Mouse (Mus musculus) cerebellum, adult 18-20 months (tissue): ENCODE results near the gene B4galt4.
"Not testable (repeated sequence)": the region's sequence is repeated elsewhere in the genome, so short reads cannot be mapped to it uniquely, and the experiment has no call there.

Source experiments
- DNase-seq, 2 experiments: peaks; one replicate each; pipeline ENCODE4 v3.0.0; 2021

The B4galt4 gene

DNA sequence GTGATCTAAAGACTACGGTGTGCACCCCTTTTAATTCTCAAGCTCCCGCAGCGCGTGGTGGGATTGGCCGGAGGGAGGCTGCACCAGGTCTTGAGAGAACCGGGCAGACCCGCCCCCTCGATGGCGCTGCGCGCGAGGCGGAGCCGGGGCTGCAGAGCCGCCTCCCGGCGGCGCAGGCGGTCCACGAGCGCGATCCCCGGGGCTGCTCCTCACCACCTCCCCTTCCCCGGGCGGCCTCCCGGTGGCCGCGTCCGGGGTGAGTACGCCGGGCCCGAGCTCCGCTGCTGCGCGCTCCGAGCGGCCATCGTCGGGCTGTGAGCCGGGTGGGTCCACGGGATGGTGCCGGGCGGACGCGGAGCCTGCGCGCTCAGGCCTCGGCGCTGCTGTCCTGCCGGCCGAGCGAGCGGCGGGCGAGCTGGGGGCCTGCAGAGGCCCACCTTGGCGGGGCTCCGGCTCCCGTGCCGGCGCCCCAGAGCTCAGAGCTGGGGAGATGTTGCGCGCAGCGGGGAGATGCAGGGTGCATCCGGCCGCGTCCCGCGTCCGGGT is at the start of gene B4galt4:
TSS of gene B4galt4 (plus strand) at position 152 of the 546 bp plus-strand sequence.
- peak; percentile 76 to 80 for DNase-seq

DNA sequence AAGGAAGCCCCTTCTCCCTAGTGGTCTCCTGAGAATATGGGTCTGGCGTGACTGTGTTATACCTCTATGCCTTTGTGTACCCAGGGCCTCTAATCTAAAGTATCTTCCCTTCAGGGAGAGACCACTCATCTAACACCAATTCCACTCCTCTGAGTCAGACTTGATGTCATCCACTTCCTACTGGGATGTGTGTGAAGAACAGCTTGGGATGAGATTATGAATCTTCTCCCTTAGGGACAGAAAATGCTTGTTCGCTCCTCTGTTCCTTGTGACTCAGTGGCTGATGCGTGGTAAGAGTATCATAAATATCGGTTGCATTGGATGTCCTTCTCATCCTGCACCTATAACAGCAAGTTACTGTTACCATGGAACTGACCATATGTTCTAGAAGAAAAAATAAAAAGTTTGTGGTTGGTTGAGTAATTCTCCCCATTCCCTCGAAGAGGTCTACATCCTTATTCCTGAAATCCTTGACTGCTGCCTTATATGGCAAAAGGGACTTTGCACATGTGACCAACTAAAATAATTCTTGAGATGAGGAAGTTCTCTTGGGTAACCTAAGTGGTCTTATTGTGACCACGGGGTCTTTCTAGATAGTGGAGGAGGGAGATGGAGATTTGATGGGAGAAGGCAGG is 47.0 kb upstream of the B4galt4 start:
- DNase-seq, result no peak

DNA sequence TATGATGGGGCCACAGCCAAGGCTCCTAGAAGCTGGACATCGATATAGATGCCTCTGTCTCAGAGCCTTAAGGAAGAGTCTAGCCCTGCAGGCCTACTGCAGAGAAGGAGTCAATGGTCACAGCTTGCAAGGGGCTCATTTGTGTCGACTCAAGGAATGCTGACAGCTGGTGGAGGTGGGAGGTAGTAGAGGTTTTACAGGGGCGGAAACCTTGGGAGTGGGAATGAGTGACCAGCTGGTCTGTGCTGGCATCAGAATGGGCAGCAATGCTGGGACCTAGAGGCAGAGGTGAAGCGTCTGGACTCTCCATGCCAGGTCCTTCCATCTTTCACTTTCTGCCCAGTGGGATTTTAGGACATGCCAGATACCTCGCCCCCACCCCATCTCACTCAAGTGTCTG is 46.5 kb upstream of the B4galt4 start:
- DNase-seq, result no peak

DNA sequence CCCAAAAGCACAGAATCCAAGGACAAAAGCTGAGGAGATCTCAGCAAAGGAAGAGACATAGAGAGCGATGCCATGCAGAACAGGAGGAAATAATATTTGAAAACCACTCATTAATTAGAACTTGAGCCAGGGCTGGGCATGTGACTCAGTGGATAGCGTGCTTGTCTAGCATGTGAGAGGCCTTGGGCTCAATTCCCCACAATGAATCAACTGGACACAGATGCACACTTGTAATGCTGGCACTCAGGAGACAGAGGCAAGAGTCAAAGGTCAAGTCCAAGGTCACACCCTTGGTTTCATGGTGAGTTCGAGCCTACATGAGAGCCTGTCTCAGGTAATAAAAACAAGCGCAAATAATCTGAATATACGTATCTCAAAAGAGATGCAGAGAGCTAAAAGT is 44.5 kb upstream of the B4galt4 start:
- no peak for DNase-seq

DNA sequence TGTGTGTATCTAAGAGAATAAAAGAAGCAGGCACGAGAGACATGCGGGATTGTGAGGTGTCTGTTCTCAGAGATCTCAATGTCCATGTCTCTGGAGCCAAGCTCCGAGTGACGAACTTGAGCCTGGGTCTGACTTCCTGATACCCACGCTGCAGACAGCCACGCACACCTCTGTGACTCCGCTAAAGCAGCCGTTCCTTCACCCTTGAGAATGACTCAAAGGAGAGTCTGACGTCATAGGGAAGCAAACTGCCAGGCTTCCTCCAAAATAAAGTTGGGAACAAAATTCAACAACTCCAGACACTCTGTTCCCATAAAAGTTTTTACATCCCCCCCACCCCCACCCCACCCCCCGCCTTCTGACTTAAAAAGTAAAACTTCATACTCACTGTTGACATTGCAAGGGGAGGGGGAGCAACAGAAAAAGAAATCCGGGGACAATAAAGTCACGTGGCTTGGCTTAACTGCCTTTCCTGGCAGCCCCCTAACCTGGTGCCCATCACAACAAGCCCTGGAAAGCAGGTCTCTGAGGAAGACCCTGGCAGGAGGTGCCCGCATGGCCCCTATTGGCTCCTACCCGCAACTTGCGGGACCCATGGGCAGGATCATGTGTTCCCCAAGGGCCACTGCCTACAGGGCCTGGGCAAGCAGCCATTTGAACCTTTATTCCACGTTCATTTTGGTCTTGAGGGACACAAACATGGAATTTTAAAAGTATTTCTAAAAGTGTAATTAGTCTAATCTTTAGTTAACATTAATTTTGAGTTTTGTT is 41.5 kb upstream of the B4galt4 start:
- no peak for DNase-seq

DNA sequence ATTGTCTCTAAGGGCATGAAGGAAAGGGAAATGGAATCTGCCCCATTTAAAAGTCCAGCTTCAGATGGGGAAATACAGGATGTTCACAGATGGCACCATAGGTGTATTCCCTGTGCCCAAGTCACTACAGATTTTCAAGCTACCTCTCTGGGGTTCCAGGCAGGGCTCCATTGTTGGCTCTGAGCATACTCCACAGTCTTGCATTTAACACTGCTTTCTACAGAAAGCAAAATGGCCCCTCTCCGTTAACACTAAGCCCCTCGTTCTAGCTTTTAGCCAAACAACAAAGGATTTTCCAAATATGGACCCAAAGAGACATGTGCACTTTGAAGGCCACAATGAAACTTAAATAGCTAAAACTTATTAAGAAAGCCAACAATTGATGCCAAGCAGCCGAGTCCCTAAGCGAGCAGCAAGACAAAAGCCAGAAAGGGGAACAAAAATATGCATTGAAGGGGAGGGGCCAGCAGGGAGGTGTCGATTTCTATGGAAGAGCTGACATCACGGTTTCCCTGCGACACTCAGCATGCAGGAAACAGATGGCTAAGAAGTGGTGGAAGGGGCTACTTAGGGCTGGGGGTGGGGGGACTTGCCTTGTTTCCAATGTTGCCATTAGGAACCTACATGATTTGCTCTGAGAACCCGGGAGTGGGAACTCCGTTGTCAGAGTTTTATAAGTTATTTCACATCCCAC is 40.4 kb upstream of the B4galt4 start:
- DNase-seq, result no peak

DNA sequence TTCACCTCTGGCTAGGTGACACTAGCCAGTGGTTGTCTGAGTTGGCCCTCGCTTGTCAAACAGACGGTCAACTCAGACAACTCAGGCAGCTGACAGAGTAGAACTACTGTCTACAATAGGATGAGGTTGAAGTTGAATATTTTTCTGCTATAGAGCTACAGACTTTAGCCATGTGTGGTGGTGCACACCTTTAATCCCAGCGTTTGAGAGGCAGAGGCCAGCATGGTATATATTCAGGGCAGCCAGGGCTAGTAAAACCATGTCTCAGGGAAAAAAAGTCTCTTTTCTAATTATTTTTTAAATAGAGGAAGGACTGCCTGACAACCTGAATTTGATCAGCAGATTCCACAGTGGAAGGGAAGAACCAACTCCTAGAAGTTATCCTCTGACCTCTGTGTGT is 39.7 kb upstream of the B4galt4 start:
- no peak for DNase-seq

DNA sequence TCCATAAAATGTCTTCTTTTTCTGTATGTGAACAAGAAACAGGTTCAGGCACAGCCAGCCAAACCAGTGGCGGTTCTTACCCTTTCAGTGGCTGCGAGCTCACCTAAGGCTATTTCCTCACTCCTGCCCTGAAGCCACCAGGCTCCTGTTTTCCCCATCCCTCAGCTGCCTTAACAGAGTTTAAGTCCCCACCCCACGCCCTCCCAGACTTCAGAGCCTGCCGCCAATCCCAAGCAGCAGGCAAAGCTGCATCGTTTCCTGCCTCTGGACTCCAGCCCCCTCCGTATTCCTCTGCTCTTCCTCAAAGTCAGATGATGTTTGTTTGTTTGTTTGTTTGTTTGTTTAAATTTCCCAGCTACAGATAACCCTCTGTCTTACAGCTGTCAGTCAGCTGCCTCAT is 38.6 kb upstream of the B4galt4 start:
- no peak for DNase-seq

DNA sequence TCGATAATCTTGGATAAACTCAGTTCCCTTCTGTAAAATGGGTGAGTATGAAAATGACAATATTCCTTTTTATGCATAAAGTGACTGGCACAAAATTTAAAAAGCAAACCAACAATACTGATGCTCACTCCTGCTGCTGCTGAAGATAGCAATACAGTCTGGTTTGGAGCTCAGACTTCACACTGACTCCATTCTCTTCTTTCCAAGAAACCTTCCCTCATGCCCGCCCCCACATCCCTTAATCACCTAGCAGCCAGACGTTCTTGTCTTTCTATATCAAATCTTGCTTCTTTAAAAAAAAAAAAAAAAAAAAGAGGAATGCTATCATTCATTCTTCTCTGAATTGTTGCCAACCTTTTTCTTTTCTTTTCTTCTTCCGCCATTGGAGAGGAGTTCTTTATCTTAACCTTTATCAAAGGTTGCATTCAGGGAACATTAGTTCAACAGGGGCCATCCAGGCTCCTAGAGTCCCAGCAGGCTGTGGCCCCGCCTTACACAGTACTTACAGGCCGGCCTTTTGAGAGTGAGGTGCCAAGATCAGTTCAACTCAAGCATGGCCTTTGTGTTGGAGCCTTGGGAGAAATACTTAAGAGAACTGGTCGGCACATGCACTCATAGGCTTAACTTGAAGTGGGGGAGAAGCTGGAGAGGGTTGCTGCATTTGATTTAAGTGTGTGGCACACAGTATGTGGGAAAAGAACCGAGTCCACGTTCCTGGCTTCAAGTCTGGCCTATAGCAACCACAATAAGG is 36.4 kb upstream of the B4galt4 start:
- no peak for DNase-seq

DNA sequence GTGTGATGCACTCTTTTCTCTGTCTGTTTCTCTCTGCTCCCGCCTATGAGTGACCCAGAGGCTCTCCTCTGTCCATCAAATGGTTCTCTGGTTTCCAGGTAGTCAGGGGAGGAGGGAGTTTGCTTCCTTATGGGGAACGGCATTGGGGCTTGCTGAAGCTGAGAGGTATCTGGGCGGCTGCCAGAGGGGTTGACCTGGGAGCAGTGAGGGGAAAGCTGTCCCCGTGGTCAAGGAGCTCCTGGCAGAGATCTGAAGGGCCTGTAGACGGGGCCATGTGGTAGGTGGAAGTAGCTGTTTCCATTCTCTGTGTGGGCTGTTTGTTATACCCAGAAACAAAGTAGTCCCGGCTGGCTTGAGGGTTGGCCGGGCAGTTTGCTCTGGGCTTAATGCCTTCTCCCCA is 35.3 kb upstream of the B4galt4 start:
- DNase-seq, result no peak

DNA sequence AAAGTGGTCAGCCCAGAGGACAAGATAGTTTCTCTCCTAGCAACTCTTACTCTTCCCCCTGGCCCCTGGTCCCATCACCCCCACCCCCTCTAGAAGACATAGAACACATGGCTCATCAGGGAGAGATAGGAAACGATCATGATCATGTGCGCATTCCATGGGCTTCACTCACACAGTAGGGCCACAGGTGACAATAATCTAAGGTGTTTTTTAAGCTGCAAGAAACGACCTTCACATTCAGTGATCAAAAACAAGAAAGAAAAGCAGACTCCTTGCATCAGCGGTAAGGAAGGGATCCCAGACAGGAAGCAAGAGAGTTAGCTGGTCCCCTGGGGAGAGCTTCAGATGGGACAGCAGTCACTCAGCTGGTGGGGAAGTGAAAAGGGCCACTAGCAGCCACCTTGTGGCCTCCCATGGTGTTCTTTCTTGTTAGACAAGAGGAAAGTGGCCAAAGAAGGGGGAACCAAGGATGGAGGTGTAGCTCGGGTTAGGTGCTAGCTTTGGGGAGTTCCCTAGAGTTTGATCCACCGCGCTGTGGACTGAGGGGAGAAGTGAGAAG is 33.0 kb upstream of the B4galt4 start:
- no peak for DNase-seq

DNA sequence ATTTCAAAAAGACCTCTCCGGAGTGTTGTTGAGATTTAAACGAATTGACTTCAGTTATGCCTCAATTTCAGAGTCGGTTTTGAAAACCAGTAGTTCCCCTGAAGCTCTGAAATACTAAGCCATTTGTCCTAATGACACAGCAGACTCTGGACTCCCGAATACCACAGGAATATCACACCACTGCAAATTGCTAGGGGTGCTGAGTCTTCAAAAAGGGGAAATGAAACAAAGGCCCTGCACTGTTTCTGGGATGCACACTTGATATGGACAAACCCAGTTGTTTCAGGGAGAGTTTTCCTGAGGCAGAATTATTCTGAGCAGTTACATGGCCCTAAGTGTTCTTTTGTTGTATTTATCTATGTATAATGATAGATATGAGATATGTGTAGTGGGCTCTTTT is 30.8 kb upstream of the B4galt4 start:
- no peak for DNase-seq

DNA sequence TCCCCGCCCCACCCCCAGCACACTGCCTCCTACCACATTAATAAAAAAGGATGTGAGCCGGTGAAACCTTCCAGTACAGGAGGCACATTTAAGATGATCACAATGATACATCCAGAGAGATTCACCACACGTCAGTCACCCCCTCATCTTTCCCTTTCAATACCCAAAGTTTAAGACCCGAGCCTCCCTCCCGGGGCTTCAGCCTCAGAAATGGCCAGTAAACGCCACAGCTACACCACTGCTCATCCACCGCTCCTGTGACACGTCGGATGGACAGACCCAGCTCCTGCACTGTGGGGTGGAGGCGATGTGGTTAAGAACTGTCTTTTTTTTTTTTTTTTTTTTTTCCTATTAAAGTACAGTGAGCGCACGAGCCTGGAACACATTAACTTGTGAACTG is 30.0 kb upstream of the B4galt4 start:
- no peak for DNase-seq

DNA sequence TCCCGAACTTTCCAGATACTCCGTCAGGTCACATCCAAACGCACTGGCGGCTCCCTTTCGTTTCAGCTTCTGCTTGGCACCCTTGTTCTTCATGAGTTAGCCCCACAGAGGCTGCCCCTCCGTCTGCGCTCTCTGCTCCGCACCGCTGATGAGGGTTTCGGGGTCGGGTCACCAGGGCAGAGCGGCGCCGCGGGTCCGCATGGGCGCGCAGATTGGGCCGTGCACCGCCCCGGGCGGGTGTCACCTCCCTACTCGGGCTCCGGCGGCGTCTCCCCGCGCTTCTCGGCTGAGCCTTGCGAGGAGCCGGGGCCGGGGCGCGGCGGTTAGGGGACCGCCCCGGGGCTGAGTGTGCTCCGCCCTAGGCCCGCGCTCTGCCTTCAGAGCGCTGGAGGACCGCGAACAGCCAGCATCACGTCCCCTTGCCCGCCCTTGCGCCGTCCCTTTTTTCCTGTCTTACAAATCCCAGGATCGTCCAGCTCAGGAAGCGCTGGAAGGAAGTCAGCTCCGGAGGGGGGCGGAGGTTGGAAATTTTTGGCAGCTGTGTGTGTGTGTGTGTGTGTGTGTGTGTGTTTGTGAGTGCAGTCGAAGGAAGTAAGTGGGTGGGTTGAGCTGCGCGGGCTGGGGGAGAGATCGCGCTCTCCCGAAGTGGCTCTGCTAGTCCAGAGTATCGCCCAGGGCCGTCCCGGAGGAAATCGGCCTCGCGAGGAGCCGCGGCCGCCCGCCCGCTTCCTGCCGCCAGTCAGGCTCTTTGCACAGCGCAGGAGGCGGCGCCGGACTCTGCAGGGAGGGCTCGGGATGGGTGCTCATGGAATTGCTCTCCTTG is 29.3 kb upstream of the B4galt4 start, which contains the start of gene Arhgap31:
TSS of gene Arhgap31 (minus strand) at position 694 of the 823 bp plus-strand sequence.
- DNase-seq, result peak; percentile 38 to 62

DNA sequence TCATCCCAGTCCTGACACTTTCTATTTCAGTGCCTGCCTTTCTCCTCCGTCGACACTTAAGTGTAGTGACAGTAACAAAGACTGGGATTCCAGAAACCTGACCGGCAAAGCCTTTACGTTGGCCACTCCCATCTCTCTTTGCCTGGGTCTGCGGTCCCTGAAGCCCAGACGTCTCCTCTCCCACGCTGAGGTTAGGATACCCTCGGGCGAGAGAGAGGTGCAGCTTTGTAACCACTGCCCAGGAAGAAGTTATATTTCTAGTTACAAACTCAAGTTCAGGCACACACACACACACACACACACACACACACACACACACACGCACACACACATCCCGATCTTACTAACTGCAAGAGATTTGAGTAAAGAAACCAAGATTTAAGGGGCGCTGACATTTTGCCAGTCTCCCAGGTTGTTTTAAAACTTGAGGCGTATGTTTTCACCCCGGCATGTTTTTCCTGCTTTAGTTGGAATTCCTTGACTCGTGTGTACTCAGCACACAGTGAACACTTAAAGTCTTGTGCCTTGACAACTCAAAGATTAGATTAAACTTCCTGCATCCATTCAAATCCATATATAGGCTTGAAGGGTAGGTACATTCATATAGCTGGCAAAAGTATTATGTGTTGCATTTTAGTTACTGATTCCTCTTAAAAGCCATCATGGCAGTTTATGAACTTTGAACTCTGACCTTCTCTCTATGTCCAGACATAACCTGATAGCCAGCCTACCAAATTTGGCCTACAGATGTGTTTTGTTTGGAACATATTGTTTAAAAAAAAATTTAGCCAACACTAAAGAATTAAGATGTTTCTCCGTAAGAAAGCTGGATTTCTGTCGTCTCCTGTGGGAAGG is 28.4 kb upstream of the B4galt4 start:
- DNase-seq, result no peak

DNA sequence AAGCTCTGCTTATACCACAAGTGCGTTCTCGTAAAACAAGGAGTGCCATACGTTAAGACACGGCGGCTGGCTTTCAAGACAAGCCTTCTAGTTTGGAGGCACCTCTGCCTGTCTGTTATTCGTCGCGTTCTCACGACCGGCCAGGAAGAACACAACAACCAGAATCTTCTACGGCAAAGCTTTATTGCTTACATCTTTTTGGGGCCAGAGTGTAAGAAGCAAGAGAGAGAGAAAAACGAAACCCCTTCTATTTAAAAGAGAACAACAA is 27.9 kb upstream of the B4galt4 start:
- DNase-seq, result not testable (repeated sequence)

DNA sequence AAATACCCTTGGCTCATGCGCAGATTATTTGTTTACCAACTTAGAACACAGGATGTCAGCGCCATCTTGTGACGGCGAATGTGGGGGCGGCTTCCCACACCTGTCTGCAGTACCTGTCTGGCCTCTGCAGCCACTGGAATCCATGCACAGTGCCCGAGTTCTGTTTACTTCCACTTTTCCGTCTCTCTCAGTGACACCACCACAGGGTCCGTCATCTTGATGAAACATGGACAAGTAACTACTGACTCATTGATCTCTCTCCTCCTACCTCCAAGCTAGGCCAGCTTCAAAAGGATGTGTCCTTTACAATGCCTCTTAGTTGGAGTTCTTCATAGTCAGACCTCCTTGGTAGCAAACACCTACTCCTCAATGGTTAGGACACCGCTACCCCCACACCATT is 20.7 kb upstream of the B4galt4 start:
- DNase-seq, result no peak

DNA sequence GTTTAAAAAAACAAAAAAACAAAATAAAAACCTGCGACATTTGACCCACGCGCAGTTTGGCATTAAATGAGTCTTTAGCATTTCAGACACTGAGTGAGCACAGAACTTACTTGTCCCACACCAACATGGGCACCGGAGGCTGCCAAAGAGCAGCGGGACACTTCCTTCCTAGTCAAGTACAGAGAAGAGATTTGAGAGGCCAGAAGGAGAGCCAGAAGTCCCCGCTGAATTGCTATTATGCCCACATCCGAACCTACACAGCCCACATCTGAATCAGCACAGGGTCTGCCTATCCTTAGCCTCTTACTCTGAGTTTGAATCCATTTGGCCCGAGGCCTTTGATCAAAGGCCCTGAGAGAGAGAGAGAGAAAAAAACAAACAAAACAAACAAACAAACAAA is 17.8 kb upstream of the B4galt4 start:
- peak in 1 of 2 experiments; percentile 13 for DNase-seq

DNA sequence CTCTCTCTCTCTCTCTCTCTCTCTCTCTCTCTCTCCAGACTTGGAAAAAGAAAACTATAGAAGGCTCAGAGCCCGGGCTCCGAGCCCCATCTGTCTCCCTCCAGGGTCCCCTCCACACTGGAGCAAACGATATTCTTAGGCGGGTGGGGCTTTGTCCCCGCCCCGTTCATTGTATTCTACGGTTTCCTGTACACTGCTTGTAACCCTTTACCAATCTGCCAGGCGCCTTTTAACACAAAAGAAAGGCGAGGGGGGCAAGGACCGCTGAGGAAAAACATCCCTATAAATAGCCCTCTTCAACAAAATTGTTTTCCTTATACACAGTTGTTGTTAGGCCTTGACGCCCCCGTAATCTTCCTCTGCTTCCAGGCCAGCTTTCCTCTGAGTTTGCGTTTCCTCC is 17.1 kb upstream of the B4galt4 start:
- no peak for DNase-seq

DNA sequence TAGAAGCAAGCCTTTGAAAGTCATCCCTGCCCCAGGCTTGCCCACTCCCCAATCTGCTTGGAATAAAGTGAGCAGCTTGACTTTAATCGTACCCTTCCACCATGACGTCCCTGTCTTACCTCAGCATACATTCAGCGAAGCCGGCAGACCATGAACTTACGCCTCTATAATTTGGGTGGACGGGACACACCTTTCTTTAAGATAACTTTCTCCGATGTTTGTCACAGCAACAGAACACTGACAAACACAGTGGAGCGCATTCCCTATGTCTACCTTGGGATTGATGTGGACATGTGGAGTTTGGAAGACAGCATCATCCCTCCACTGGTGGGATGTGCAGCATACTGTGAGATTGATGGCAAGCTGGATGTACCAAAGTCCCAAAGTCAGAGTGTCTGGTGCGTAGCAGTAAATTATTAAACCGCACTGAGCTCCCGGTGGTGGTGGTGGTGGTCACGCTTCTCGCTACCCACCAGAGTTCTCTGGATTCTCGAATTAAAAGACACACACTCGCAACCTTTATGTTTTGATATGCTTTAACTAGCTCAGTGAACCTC is 13.4 kb upstream of the B4galt4 start:
- no peak for DNase-seq

DNA sequence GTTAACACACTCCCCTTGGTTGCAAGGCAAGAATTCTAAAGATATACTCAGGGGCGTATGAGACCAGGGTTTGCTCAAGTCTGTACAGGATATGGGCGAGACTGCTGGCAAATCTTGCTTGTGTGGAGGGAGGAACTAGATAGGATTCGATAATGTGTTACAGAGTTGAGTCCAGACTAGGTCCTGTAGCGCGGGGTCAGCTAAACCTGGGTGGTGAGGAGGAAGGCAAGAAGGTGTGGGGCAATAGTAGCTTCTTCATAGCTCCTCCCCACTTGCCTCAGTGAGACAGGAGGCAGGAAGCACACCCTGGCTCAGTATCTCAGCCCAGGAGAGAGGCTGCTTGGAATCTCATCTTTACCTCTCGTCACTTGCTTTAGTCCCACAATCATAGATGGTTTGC is 12.9 kb upstream of the B4galt4 start:
- DNase-seq, result no peak
